In genomic region chr17:82946083-82946482, GRCm38 (mm10) we compare ENCODE assay signal across 26 mouse cellular contexts.
DNase-seq lines count a peak whose midpoint lies in the region; ATAC-seq lines count a peak whose summit lies in the region.
"Had no signal": no experiment of that assay in that cellular context is flagged by ENCODE, and none has a peak within 500 bp of the region (broad histone marks: within the 10 kb centered on the region; RNA-seq: fewer than 3 reads in every experiment).

No protein-coding gene starts in this region.

- 37% methylated on average over 4 of the region's 4 CpGs for WGBS in limb, embryonic 13.5 days
- WGBS in limb, embryonic 10.5 days: 68% methylated on average over 4 of the region's 4 CpGs
- 43% methylated on average over 4 of the region's 4 CpGs for WGBS in kidney, embryonic 16.5 days
- 71% methylated on average over 4 of the region's 4 CpGs for WGBS in forebrain, embryonic 11.5 days

- H3K36me3 ChIP-seq in limb, embryonic 13.5 days: no peaks in the 10 kb centered on the region
- no peaks in the 10 kb centered on the region for H3K36me3 ChIP-seq in limb, embryonic 10.5 days
- H3K36me3 ChIP-seq in kidney, embryonic 16.5 days (ENCODE audit: insufficient read depth, low read length): no peaks in the 10 kb centered on the region
- no peaks in the 10 kb centered on the region for H3K36me3 ChIP-seq in forebrain, embryonic 11.5 days (ENCODE audit: control insufficient read depth, insufficient read depth, low read length)
- H3K36me3 ChIP-seq: forebrain, embryonic 10.5 days; heart, embryonic 10.5 days; heart, embryonic 13.5 days had no signal

- H3K9ac ChIP-seq in limb, embryonic 13.5 days: no peak overlapping the region
- no peak overlapping the region for H3K9ac ChIP-seq in kidney, embryonic 16.5 days (replicated peaks; ENCODE audit: low read length)
- H3K9ac ChIP-seq in forebrain, embryonic 11.5 days (ENCODE audit: low read length): no peak overlapping the region
- H3K9ac ChIP-seq: forebrain, postnatal 0 days; heart, embryonic 13.5 days; hindbrain, embryonic 14.5 days had no signal

- no peak overlapping the region; the same call in 1 of the 2 replicates for H3K27ac ChIP-seq in limb, embryonic 13.5 days
- no peak overlapping the region for H3K27ac ChIP-seq in limb, embryonic 10.5 days
- no peak overlapping the region for H3K27ac ChIP-seq in kidney, embryonic 16.5 days (ENCODE audit: low read length)
- no peak overlapping the region for H3K27ac ChIP-seq in forebrain, embryonic 11.5 days (ENCODE audit: low read depth, low read length)
- H3K27ac ChIP-seq: forebrain, embryonic 10.5 days; gastrocnemius, adult 2 months; heart, embryonic 10.5 days; heart, embryonic 13.5 days; hindbrain, embryonic 14.5 days; hindbrain, postnatal 0 days had no signal

- H3K4me2 ChIP-seq in limb, embryonic 13.5 days (replicated peaks): no peak overlapping the region
- no peak overlapping the region for H3K4me2 ChIP-seq in kidney, embryonic 16.5 days (replicated peaks; ENCODE audit: low read depth, low read length)
- no peak overlapping the region for H3K4me2 ChIP-seq in forebrain, embryonic 11.5 days (ENCODE audit: low read depth, low read length, severe bottlenecking)
- H3K4me2 ChIP-seq: heart, embryonic 13.5 days; hindbrain, embryonic 14.5 days had no signal

- peak; percentile 54; the same call in 1 of the 2 replicates for ATAC-seq in limb, embryonic 13.5 days (ENCODE audit: low FRiP score, low read depth)
- 0 out of 2 replicates have a peak, but pooled peaks have one; percentile 27 for ATAC-seq in kidney, embryonic 16.5 days (ENCODE audit: low FRiP score, low TSS enrichment)
- no peak for ATAC-seq in forebrain, embryonic 11.5 days (replicated peaks; ENCODE audit: low FRiP score)
- ATAC-seq: activated CD4-positive, CD25-positive, alpha-beta regulatory T cell, adult 4 months; CD4-positive, CD25-positive, alpha-beta regulatory T cell, adult 4 months; forebrain, embryonic 14.5 days; forebrain, postnatal 0 days; hindbrain, postnatal 0 days had no signal

- H3K9me3 ChIP-seq in limb, embryonic 13.5 days: no peaks in the 10 kb centered on the region
- no peaks in the 10 kb centered on the region for H3K9me3 ChIP-seq in limb, embryonic 10.5 days (replicated peaks)
- no peaks in the 10 kb centered on the region for H3K9me3 ChIP-seq in kidney, embryonic 16.5 days (ENCODE audit: low read length)
- no peaks in the 10 kb centered on the region for H3K9me3 ChIP-seq in forebrain, embryonic 11.5 days (ENCODE audit: control insufficient read depth, low read length)
- H3K9me3 ChIP-seq: forebrain, embryonic 10.5 days; heart, embryonic 10.5 days; heart, embryonic 13.5 days had no signal

- H3K4me1 ChIP-seq in limb, embryonic 13.5 days: 0 out of 2 replicates have a peak, but pooled peaks cover 4% of the 10 kb centered on the region
- no peaks in the 10 kb centered on the region for H3K4me1 ChIP-seq in limb, embryonic 10.5 days
- H3K4me1 ChIP-seq in kidney, embryonic 16.5 days (ENCODE audit: insufficient read depth, low read length): 0 out of 2 replicates have a peak, but pooled peaks cover 6% of the 10 kb centered on the region
- H3K4me1 ChIP-seq in forebrain, embryonic 11.5 days (replicated peaks; ENCODE audit: control insufficient read depth, insufficient read depth, low read length): no peaks in the 10 kb centered on the region
- H3K4me1 ChIP-seq: forebrain, embryonic 10.5 days; heart, embryonic 10.5 days; heart, embryonic 13.5 days had no signal

- peak; percentile 7 for DNase-seq in kidney, adult 18-20 months
- no peak for DNase-seq in kidney, postnatal 4 days
- no peak for DNase-seq in limb, embryonic 10.5 days (ENCODE audit: low spot score)
- no peak for DNase-seq in forebrain, embryonic 11.5 days (ENCODE audit: low spot score)
- no peak for DNase-seq in cerebellum, postnatal 14 days
- DNase-seq: adrenal gland, adult 8-10 months; adrenal gland, postnatal 25 days; cerebellum, adult 11-12 months; cerebellum, adult 8-10 months; cerebellum, postnatal 10 days; forebrain, postnatal 0 days; gastrocnemius, adult 2 months; gastrocnemius, postnatal 14 days; heart, adult 18-20 months; heart, postnatal 14 days; heart, postnatal 4 days had no signal

- H3K27me3 ChIP-seq in limb, embryonic 13.5 days: no peaks in the 10 kb centered on the region
- no peaks in the 10 kb centered on the region for H3K27me3 ChIP-seq in limb, embryonic 10.5 days (ENCODE audit: low read depth, poor library complexity, severe bottlenecking)
- no peaks in the 10 kb centered on the region for H3K27me3 ChIP-seq in kidney, embryonic 16.5 days (ENCODE audit: insufficient read depth, low read length)
- no peaks in the 10 kb centered on the region for H3K27me3 ChIP-seq in forebrain, embryonic 11.5 days (ENCODE audit: control insufficient read depth, insufficient read depth, low read length)
- H3K27me3 ChIP-seq: heart, embryonic 13.5 days had no signal

- H3K4me3 ChIP-seq in limb, embryonic 13.5 days: no peak overlapping the region
- H3K4me3 ChIP-seq in limb, embryonic 10.5 days: no peak overlapping the region
- H3K4me3 ChIP-seq in kidney, embryonic 16.5 days (ENCODE audit: low read length): no peak overlapping the region
- H3K4me3 ChIP-seq in forebrain, embryonic 11.5 days (ENCODE audit: low read depth, low read length): no peak overlapping the region
- H3K4me3 ChIP-seq: forebrain, embryonic 10.5 days; gastrocnemius, adult 2 months; heart, embryonic 10.5 days; heart, embryonic 13.5 days had no signal
